Mouse (Mus musculus): ENCODE measurements around the gene Sema6d. TPM values are rescaled to one million over a fixed set of nuclear protein-coding genes. Genes with fewer than 3 reads are reported as not detected.

The Sema6d gene
- total and polyA plus RNA-seq, 2 experiments from 2014 or later, result 31.2 to 90.0 TPM

DNA sequence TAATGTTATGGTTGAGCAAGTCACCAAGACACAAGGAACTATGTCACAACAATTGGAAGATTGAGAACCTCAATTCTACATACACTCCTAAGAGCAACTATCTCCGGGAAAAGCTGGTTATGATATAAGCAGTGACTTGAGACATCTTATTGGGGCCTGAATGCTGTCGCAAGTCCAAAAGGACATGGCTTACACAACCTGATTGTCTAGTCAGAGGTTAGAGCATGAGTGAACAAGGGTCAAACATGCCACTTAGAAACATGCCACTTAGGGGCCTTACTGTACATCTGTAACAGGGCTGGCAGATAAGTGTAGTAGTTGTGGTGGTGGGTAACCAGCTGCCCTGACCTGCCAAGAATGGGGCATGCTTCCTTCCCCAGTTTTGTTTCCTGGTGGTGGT lies 328.6 kb downstream of the Sema6d start:
- 96% methylated on average over 2 of the region's 2 CpGs for WGBS
- no peaks in the 10 kb centered on the region for H3K9me3 ChIP-seq (ENCODE audit: low read length)
- no peaks in the 10 kb centered on the region for H3K27me3 ChIP-seq (ENCODE audit: insufficient read depth, low read length)
- H3K4me3 ChIP-seq (ENCODE audit: low read length), result no peak overlapping the region
- H3K9ac ChIP-seq (replicated peaks; ENCODE audit: low read length), result no peak overlapping the region
- H3K4me1 ChIP-seq (ENCODE audit: insufficient read depth, low read length), result no peaks in the 10 kb centered on the region
- no peak overlapping the region for H3K27ac ChIP-seq
- ATAC-seq (no peak), DNase-seq (ENCODE audit: low spot score) (no peak)
- TF ChIP-seq CTCF (IDR thresholded peaks at IDR 0.05; ENCODE audit: low read depth), result no peak
- no peak overlapping the region for H3K4me2 ChIP-seq (ENCODE audit: low read depth, low read length)
- H3K36me3 ChIP-seq (ENCODE audit: insufficient read depth, low read length), result no peaks in the 10 kb centered on the region

DNA sequence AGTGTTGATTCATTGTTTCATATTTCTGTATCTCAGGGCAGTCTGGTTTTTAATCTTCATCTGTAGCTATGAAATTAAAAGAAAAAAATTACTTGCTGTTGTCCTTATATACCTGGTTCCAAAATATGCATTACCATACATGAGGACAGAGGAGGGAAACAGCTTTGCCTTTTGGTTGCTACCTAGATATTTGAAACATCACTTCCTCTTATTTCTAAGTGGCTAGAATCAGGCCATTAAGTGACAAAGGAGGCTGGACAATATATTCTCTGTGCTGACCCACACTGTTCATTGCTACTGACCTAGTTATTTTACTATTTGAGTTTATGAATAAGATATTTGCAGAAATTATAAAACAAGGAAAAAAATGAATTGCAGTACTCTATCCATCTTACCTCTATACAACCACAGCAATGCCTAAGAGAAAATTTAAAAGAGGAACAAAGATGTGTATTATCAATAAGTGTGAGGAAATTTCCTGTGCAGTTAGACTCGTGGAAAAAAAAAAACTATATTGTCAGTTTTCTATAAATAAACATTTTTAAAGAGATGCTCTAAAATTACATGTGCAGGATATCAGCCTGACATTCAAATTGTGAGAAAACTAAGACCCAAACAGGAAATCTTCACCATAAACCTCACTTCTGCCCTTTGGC lies 330.5 kb downstream of the Sema6d start:
- no peak for TF ChIP-seq CTCF (IDR thresholded peaks at IDR 0.05; ENCODE audit: low read depth)
- no peak overlapping the region for H3K4me3 ChIP-seq (ENCODE audit: low read length)
- H3K9me3 ChIP-seq (ENCODE audit: low read length), result no peaks in the 10 kb centered on the region
- H3K4me1 ChIP-seq (ENCODE audit: insufficient read depth, low read length), result no peaks in the 10 kb centered on the region
- DNase-seq (ENCODE audit: low spot score) (no peak), ATAC-seq (no peak)
- H3K4me2 ChIP-seq (ENCODE audit: low read depth, low read length), result no peak overlapping the region
- H3K36me3 ChIP-seq (ENCODE audit: insufficient read depth, low read length), result no peaks in the 10 kb centered on the region
- no peak overlapping the region for H3K9ac ChIP-seq (replicated peaks; ENCODE audit: low read length)
- H3K27ac ChIP-seq, result no peak overlapping the region
- WGBS, result 50% methylated on average over 1 of the region's 1 CpGs
- H3K27me3 ChIP-seq (ENCODE audit: insufficient read depth, low read length), result no peaks in the 10 kb centered on the region

DNA sequence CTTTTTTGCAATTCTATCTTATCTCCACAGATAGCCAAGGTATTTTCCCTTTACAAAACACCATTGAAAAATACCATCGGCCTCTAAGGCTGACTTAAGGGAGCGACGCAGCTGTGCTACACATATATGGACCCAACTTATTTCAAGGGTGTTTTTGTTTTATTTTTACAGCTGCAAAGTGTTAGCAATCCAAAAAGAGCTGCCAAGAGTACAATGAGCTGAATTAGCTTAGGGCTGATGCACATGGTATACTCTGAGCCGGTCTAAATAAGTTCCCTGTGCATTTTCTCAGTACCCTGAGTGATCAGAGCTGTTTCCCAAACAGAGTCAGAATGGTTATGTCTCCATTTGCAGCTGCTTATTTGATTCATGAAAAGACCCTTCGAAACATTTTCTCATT lies 340.0 kb downstream of the Sema6d start:
- Histone ChIP-seq H3K4me1 (ENCODE audit: insufficient read depth, low read length) (no peaks in the 10 kb centered on the region), H3K4me2 (ENCODE audit: low read depth, low read length) (no peak overlapping the region), H3K27me3 (ENCODE audit: insufficient read depth, low read length) (no peaks in the 10 kb centered on the region), H3K27ac (no peak overlapping the region), H3K9me3 (ENCODE audit: low read length) (no peaks in the 10 kb centered on the region), H3K4me3 (ENCODE audit: low read length) (no peak overlapping the region), H3K36me3 (ENCODE audit: insufficient read depth, low read length) (no peaks in the 10 kb centered on the region), H3K9ac (replicated peaks; ENCODE audit: low read length) (no peak overlapping the region)
- no peak for TF ChIP-seq CTCF (IDR thresholded peaks at IDR 0.05; ENCODE audit: low read depth)
- WGBS, result 77% methylated on average over 5 of the region's 5 CpGs
- ATAC-seq (no peak), DNase-seq (ENCODE audit: low spot score) (no peak)

DNA sequence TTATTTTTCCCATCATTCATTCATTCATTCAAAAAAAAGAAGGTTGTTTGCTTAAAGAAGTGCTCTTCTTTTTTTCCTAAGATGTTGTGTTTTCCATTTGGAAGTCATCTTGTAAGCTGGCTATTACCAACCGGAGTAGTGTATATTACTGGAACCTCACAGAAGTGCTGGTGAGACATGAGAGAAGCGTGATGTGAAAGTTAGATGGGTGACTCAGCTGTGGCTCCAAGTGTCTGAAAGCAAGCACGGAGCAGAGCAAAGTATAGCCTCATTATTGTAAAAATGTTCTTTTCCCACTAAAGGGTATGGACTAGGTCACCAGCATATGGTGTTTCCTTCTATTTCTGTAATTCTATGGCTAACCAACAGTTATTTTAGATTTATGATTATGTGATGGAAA lies 340.9 kb downstream of the Sema6d start:
- Histone ChIP-seq H3K4me1 (ENCODE audit: insufficient read depth, low read length) (no peaks in the 10 kb centered on the region), H3K36me3 (ENCODE audit: insufficient read depth, low read length) (no peaks in the 10 kb centered on the region), H3K9ac (replicated peaks; ENCODE audit: low read length) (no peak overlapping the region), H3K27me3 (ENCODE audit: insufficient read depth, low read length) (no peaks in the 10 kb centered on the region), H3K4me2 (ENCODE audit: low read depth, low read length) (no peak overlapping the region), H3K9me3 (ENCODE audit: low read length) (no peaks in the 10 kb centered on the region), H3K27ac (no peak overlapping the region), H3K4me3 (ENCODE audit: low read length) (no peak overlapping the region)
- ATAC-seq (no peak), DNase-seq (ENCODE audit: low spot score) (no peak)
- TF ChIP-seq CTCF (IDR thresholded peaks at IDR 0.05; ENCODE audit: low read depth), result no peak
- WGBS, result 96% methylated on average over 3 of the region's 3 CpGs

DNA sequence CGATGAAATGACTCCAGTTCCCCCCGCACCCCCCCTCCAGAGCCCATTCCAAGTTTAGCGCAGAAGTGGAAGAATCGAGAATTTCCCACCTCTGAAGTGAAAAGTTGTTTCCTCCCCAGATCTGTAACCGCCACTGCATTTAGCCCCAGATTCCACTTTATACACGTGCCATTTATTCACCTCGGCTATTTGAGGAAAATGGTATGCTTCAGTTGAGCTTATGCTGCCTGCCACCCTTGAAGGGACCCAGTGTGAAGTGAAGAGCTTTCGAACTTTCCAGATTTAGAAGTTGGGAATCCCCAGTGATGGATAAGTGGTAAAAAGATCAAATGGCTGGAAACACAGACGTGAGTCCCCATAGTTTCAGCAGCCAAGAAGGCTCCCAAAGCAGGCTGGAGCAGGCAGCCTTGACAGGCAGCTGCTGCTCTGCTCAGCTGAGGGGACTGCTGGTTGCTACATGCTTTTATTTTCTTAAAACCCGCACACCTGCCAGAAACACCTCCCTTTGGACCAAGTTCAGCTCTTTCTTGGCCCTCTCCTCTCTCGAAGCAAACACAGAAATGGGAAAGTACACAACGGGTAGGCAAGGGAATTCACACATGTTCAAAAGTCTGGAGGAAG lies 345.7 kb downstream of the Sema6d start:
- no peak for DNase-seq (ENCODE audit: low spot score)
- no peaks in the 10 kb centered on the region for H3K27me3 ChIP-seq (ENCODE audit: insufficient read depth, low read length)
- WGBS, result 72% methylated on average over 12 of the region's 12 CpGs
- no peaks in the 10 kb centered on the region for H3K9me3 ChIP-seq (ENCODE audit: low read length)
- H3K4me1 ChIP-seq (ENCODE audit: insufficient read depth, low read length), result 0 out of 2 replicates have a peak, but pooled peaks cover 3% of the 10 kb centered on the region
- no peak for ATAC-seq
- no peak for TF ChIP-seq CTCF (IDR thresholded peaks at IDR 0.05; ENCODE audit: low read depth)
- no peak overlapping the region for H3K4me3 ChIP-seq (ENCODE audit: low read length)
- H3K27ac ChIP-seq, result no peak overlapping the region
- H3K36me3 ChIP-seq (ENCODE audit: insufficient read depth, low read length), result no peaks in the 10 kb centered on the region
- no peak overlapping the region for H3K4me2 ChIP-seq (ENCODE audit: low read depth, low read length)
- H3K9ac ChIP-seq (replicated peaks; ENCODE audit: low read length), result no peak overlapping the region

DNA sequence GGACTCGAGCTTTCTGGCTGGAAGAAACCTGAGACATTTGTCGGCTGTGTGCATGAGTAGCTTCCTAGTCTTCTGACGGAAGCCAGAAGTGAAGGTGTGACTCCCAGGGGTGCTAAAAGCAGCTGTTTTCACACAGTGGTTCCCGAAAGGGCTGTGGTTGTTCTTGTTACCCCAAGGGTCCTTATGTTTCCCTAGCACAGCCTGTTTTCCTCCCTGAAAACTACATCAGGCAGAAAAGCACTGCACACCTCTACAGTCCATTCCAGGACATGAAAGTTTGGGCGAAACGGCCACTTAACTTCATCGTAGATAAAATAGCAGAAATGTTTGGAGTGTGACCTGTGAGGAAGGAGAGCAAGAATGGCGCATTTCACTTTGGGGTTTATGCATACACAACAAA lies 346.9 kb downstream of the Sema6d start:
- H3K27me3 ChIP-seq (ENCODE audit: insufficient read depth, low read length), result no peaks in the 10 kb centered on the region
- DNase-seq (ENCODE audit: low spot score), result no peak
- H3K36me3 ChIP-seq (ENCODE audit: insufficient read depth, low read length), result no peaks in the 10 kb centered on the region
- ATAC-seq, result no peak
- no peaks in the 10 kb centered on the region for H3K9me3 ChIP-seq (ENCODE audit: low read length)
- no peak overlapping the region for H3K4me2 ChIP-seq (ENCODE audit: low read depth, low read length)
- no peak overlapping the region for H3K9ac ChIP-seq (replicated peaks; ENCODE audit: low read length)
- no peak for TF ChIP-seq CTCF (IDR thresholded peaks at IDR 0.05; ENCODE audit: low read depth)
- H3K27ac ChIP-seq, result no peak overlapping the region
- 0 out of 2 replicates have a peak, but pooled peaks cover 3% of the 10 kb centered on the region for H3K4me1 ChIP-seq (ENCODE audit: insufficient read depth, low read length)
- no peak overlapping the region for H3K4me3 ChIP-seq (ENCODE audit: low read length)
- 77% methylated on average over 8 of the region's 8 CpGs for WGBS

DNA sequence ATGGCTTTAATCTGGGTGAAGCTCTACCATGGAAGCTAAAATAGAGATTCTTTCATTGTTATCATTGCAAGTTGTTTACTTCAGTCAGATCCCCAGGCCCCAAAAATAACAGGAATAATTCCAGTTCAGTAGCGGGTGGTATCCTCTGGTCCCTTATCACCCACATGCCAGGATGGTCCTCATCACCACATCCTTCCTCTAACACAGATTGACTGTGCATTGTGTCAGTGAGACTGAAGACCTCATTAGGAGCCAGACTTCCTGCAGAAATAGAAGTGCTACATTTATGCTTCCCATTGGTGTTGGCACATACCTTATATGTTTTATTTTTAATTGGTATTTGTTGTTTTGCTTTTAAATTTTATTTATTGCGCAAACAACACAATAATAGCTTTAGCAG lies 354.4 kb downstream of the Sema6d start:
- Histone ChIP-seq H3K4me3 (ENCODE audit: low read length) (no peak overlapping the region), H3K27me3 (ENCODE audit: insufficient read depth, low read length) (no peaks in the 10 kb centered on the region), H3K9me3 (ENCODE audit: low read length) (no peaks in the 10 kb centered on the region), H3K36me3 (ENCODE audit: insufficient read depth, low read length) (no peaks in the 10 kb centered on the region), H3K9ac (replicated peaks; ENCODE audit: low read length) (no peak overlapping the region), H3K4me1 (ENCODE audit: insufficient read depth, low read length) (peaks cover 8% of the 10 kb centered on the region; the same call in 1 of the 2 replicates), H3K4me2 (ENCODE audit: low read depth, low read length) (no peak overlapping the region), H3K27ac (no peak overlapping the region)
- DNase-seq (ENCODE audit: low spot score) (no peak), ATAC-seq (no peak)
- 89% methylated on average over 2 of the region's 2 CpGs for WGBS
- TF ChIP-seq CTCF (IDR thresholded peaks at IDR 0.05; ENCODE audit: low read depth), result no peak

All from hindbrain, postnatal 0 days (tissue).